Mouse (Mus musculus): ENCODE measurements around the gene Clmn. TPM values are rescaled to one million over a fixed set of nuclear protein-coding genes. Genes with fewer than 3 reads are reported as not detected.

Gene Clmn
- total and polyA plus RNA-seq, 3 experiments, result 1.0 to 3.2 (median 2.5) TPM

DNA sequence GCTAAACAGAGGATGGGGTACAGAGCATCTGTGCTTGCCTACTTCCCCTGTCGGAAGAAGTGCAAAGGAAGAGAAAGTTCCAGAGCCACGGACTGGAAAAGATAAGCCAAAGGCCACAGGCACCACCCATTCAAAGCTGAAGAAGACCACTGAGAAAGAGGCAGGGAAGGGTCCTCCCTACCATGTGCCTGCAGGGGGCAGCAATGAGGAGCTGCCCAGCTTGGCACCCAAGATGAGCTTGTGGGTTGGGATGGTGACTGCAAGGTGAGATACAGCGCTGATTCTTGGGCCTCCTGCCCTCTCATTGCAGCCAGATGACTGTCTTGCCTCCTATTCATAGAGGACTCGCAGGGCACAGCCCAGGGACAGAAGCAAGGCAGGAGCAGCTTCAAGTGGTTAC is 97.7 kb downstream of the Clmn start:
- Histone ChIP-seq H3K9ac (ENCODE audit: low read depth, low read length) (no peak overlapping the region), H3K4me3 (no peak overlapping the region), H3K79me2 (replicated peaks; ENCODE audit: control insufficient read depth, insufficient read depth, low read length) (no peaks in the 10 kb centered on the region), H3K36me3 (ENCODE audit: control insufficient read depth, insufficient read depth, low read length) (no peaks in the 10 kb centered on the region), H3K27ac (no peak overlapping the region), H3K27me3 (ENCODE audit: control insufficient read depth, insufficient read depth, low read length) (no peaks in the 10 kb centered on the region), H3K4me1 (ENCODE audit: control insufficient read depth, insufficient read depth, low read length) (peaks cover 7% of the 10 kb centered on the region)
- intact Hi-C loops (cut with DNase I), result loop anchor here (1.0 to 5.0 kb wide), 2 partner anchors 65 to 172 kb away; no protein-coding TSS in a partner anchor
- no peak for DNase-seq
- TF ChIP-seq CTCF (IDR thresholded peaks at IDR 0.05) (peak; percentile 58), POLR2A (IDR thresholded peaks at IDR 0.05; ENCODE audit: insufficient read depth, low read depth, low read length) (no peak)
- 68% methylated on average over 4 of the region's 4 CpGs for WGBS

GRCm38 (mm10) chr12:104765761-104766160 is 99.1 kb downstream of the Clmn start:
- DNase-seq, result peak; percentile 36 to 64
- Histone ChIP-seq H3K4me3 (no peak overlapping the region), H3K27ac (peak overlapping the region; percentile 54), H3K79me2 (replicated peaks; ENCODE audit: control insufficient read depth, insufficient read depth, low read length) (no peaks in the 10 kb centered on the region), H3K4me1 (ENCODE audit: control insufficient read depth, insufficient read depth, low read length) (peaks cover 7% of the 10 kb centered on the region), H3K9ac (ENCODE audit: low read depth, low read length) (no peak overlapping the region), H3K27me3 (ENCODE audit: control insufficient read depth, insufficient read depth, low read length) (no peaks in the 10 kb centered on the region), H3K36me3 (ENCODE audit: control insufficient read depth, insufficient read depth, low read length) (no peaks in the 10 kb centered on the region)
- 41% methylated on average over 7 of the region's 7 CpGs for WGBS
- no peak for TF ChIP-seq POLR2A (IDR thresholded peaks at IDR 0.05; ENCODE audit: insufficient read depth, low read depth, low read length)
- no peak for TF ChIP-seq CTCF (IDR thresholded peaks at IDR 0.05)
- no peak for TF ChIP-seq EP300 (IDR thresholded peaks at IDR 0.05; ENCODE audit: insufficient read depth, low read depth, low read length)
- intact Hi-C loops (cut with DNase I), result loop anchor here (5.0 kb wide), 1 partner anchor 67 kb away; no protein-coding TSS in a partner anchor

GRCm38 (mm10) chr12:104765116-104765515 is 99.8 kb downstream of the Clmn start:
- WGBS, result 39% methylated on average over 5 of the region's 5 CpGs
- intact Hi-C loops (cut with DNase I), result loop anchor here (5.0 kb wide), 1 partner anchor 67 kb away; no protein-coding TSS in a partner anchor
- no peak overlapping the region for H3K4me3 ChIP-seq
- H3K4me1 ChIP-seq (ENCODE audit: control insufficient read depth, insufficient read depth, low read length), result peaks cover 7% of the 10 kb centered on the region
- no peaks in the 10 kb centered on the region for H3K27me3 ChIP-seq (ENCODE audit: control insufficient read depth, insufficient read depth, low read length)
- peak overlapping the region; percentile 54 for H3K27ac ChIP-seq
- H3K9ac ChIP-seq (ENCODE audit: low read depth, low read length), result no peak overlapping the region
- TF ChIP-seq POLR2A (IDR thresholded peaks at IDR 0.05; ENCODE audit: insufficient read depth, low read depth, low read length) (no peak), CTCF (IDR thresholded peaks at IDR 0.05) (no peak)
- no peaks in the 10 kb centered on the region for H3K79me2 ChIP-seq (replicated peaks; ENCODE audit: control insufficient read depth, insufficient read depth, low read length)
- peak; percentile 28 to 31 for DNase-seq
- no peaks in the 10 kb centered on the region for H3K36me3 ChIP-seq (ENCODE audit: control insufficient read depth, insufficient read depth, low read length)

DNA sequence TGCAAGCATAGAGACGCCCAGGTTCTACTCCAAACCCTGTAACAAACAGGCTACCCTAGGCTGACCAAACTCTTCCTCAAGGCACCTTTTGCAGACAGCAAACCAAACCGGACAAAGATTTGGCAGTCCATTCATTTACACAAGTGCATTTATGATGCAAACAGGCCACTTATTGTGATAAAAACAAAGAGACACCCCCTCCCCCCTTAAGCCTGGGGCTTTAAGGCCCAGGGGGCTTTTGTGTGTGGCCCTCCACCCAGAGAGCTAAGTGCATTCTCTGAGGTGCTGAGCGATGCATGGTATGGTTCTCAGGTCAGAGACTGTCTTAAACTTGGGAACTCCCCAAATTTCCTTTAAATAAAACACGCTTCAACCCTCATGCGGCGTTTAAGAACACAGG is 101.0 kb downstream of the Clmn start:
- no peaks in the 10 kb centered on the region for H3K36me3 ChIP-seq (ENCODE audit: control insufficient read depth, insufficient read depth, low read length)
- no peaks in the 10 kb centered on the region for H3K27me3 ChIP-seq (ENCODE audit: control insufficient read depth, insufficient read depth, low read length)
- no peak for DNase-seq
- intact Hi-C loops (cut with DNase I), result no loop called here
- TF ChIP-seq EP300 (IDR thresholded peaks at IDR 0.05; ENCODE audit: insufficient read depth, low read depth, low read length) (no peak), CTCF (IDR thresholded peaks at IDR 0.05) (no peak), POLR2A (IDR thresholded peaks at IDR 0.05; ENCODE audit: insufficient read depth, low read depth, low read length) (no peak)
- H3K79me2 ChIP-seq (replicated peaks; ENCODE audit: control insufficient read depth, insufficient read depth, low read length), result no peaks in the 10 kb centered on the region
- no peak overlapping the region for H3K4me3 ChIP-seq
- H3K9ac ChIP-seq (ENCODE audit: low read depth, low read length), result no peak overlapping the region
- no peak overlapping the region for H3K27ac ChIP-seq
- H3K4me1 ChIP-seq (ENCODE audit: control insufficient read depth, insufficient read depth, low read length), result peaks cover 7% of the 10 kb centered on the region
- 92% methylated on average over 6 of the region's 6 CpGs for WGBS

DNA sequence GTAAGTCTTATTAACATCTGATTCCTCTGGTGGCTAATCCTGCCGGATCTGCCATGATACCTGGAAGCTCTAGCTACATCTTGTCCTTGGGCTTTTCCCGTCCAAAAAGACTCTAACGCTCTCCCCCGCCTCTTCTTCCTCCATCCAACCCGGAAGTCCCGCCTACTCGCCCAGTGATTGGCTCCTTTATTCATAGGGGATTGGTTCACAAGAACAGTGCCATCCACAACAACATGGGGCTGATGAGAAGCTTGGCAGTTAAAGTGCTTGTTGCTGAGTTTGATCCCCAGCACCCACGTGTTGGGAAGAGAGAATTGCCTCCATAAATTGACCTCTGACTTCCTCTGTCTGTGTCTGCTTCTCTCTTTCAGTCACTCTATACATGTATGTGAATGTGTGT is 103.5 kb downstream of the Clmn start:
- 79% methylated on average over 8 of the region's 8 CpGs for WGBS
- Histone ChIP-seq H3K9ac (ENCODE audit: low read depth, low read length) (no peak overlapping the region), H3K27ac (no peak overlapping the region), H3K4me3 (no peak overlapping the region), H3K27me3 (ENCODE audit: control insufficient read depth, insufficient read depth, low read length) (no peaks in the 10 kb centered on the region), H3K36me3 (ENCODE audit: control insufficient read depth, insufficient read depth, low read length) (no peaks in the 10 kb centered on the region), H3K4me1 (ENCODE audit: control insufficient read depth, insufficient read depth, low read length) (peaks cover 6% of the 10 kb centered on the region), H3K79me2 (replicated peaks; ENCODE audit: control insufficient read depth, insufficient read depth, low read length) (no peaks in the 10 kb centered on the region)
- TF ChIP-seq POLR2A (IDR thresholded peaks at IDR 0.05; ENCODE audit: insufficient read depth, low read depth, low read length) (no peak), CTCF (IDR thresholded peaks at IDR 0.05) (no peak), EP300 (IDR thresholded peaks at IDR 0.05; ENCODE audit: insufficient read depth, low read depth, low read length) (no peak)
- intact Hi-C loops (cut with DNase I), result no loop called here
- DNase-seq, result no peak

- DNase-seq, result no peak
- H3K4me3 ChIP-seq, result no peak overlapping the region
- 84% methylated on average over 7 of the region's 7 CpGs for WGBS
- H3K9ac ChIP-seq (ENCODE audit: low read depth, low read length), result no peak overlapping the region
- H3K4me1 ChIP-seq (ENCODE audit: control insufficient read depth, insufficient read depth, low read length), result no peaks in the 10 kb centered on the region
- no peaks in the 10 kb centered on the region for H3K79me2 ChIP-seq (replicated peaks; ENCODE audit: control insufficient read depth, insufficient read depth, low read length)
- no peaks in the 10 kb centered on the region for H3K27me3 ChIP-seq (ENCODE audit: control insufficient read depth, insufficient read depth, low read length)
- intact Hi-C loops (cut with DNase I), result no loop called here
- no peaks in the 10 kb centered on the region for H3K36me3 ChIP-seq (ENCODE audit: control insufficient read depth, insufficient read depth, low read length)
- TF ChIP-seq POLR2A (IDR thresholded peaks at IDR 0.05; ENCODE audit: insufficient read depth, low read depth, low read length) (no peak), CTCF (IDR thresholded peaks at IDR 0.05) (no peak), EP300 (IDR thresholded peaks at IDR 0.05; ENCODE audit: insufficient read depth, low read depth, low read length) (no peak)
- H3K27ac ChIP-seq, result no peak overlapping the region
These were observed 106.8 kb downstream of the Clmn start for GRCm38 (mm10) chr12:104758066-104758465.

All from heart, adult 2 months (tissue).